ENCODE assay signal across 17 mouse cellular contexts in the genomic region with DNA sequence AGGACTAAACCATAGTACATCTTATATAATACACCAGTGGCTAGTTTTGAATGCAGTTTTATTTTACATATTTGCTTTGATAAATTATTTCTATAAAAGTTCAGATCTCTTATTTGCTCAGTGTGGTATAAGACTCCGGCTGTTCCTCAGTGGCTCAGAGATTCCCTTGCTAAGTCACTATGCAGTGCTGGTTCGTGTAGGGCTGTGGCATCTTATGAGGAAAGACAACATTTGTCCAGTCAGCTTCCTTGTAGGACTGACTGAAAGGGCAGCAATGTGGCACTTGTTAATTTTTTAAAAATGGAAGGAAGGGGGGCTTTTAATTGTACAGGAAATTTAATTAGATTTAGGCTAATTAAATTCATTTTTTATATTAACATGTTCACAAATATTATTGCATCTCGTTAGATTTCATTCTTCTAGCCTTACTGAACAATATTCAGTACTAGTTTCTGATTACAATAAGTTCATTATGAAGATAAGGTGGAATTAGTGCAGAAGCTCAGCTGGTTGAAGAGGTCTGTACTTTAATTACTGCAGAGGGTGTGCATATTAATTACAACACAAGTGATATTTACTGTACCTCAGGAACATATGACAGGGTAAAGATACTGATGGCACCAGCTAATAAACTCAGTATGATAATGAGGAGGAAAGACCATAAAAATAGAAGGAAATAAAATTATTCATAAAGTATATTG.
"Had no signal": no experiment of that assay in that cellular context is flagged by ENCODE, and none has a peak within 500 bp of the region (broad histone marks: within the 10 kb centered on the region; RNA-seq: fewer than 3 reads in every experiment).

No protein-coding gene starts in this region.

- H3K27me3 ChIP-seq: kidney, embryonic 15.5 days; stomach, embryonic 15.5 days had no signal

- H3K4me1 ChIP-seq: kidney, embryonic 15.5 days; stomach, embryonic 15.5 days had no signal

- H3K27ac ChIP-seq: kidney, embryonic 15.5 days; left cerebral cortex, adult 2 months; liver, embryonic 14.5 days; macrophage; stomach, embryonic 15.5 days had no signal

- H3K4me2 ChIP-seq: kidney, embryonic 15.5 days; lung, embryonic 14.5 days; stomach, embryonic 15.5 days had no signal

- H3K36me3 ChIP-seq: kidney, embryonic 15.5 days; stomach, embryonic 15.5 days had no signal

- H3K9ac ChIP-seq: kidney, embryonic 15.5 days; liver, embryonic 14.5 days; liver, postnatal 0 days; lung, embryonic 14.5 days; stomach, embryonic 15.5 days had no signal

- DNase-seq: kidney, adult 11 months; kidney, adult 8-10 months; kidney, postnatal 10 days; kidney, postnatal 36 days; layer of hippocampus, postnatal 36 days; liver, postnatal 0 days; lung, embryonic 14.5 days; retina, postnatal 1 day; right cerebral cortex, postnatal 25 days; spleen, adult 18-20 months; thymus, postnatal 25 days had no signal

- ATAC-seq: liver, postnatal 0 days; lung, postnatal 0 days had no signal

- H3K9me3 ChIP-seq: kidney, embryonic 15.5 days; stomach, embryonic 15.5 days had no signal

- H3K4me3 ChIP-seq: kidney, embryonic 15.5 days; left cerebral cortex, adult 2 months; stomach, embryonic 15.5 days had no signal
